Mouse (Mus musculus) C2C12 (cell line): ENCODE measurements around the gene Scgb1a1.

Experiments used
- CEBPB ChIP-seq: IDR thresholded peaks from one replicate; pipeline ENCODE4 v1.6.1; 2011; ENCODE audit warnings: low read depth, mild to moderate bottlenecking, control low read depth, moderate library complexity
- CTCF ChIP-seq: IDR thresholded peaks from one replicate; pipeline ENCODE4 v1.5.1; 2011; ENCODE audit not compliant: control insufficient read depth, insufficient read depth, insufficient read length
- MAX ChIP-seq: IDR thresholded peaks from one replicate; pipeline ENCODE4 v1.6.1; 2011; ENCODE audit warnings: mild to moderate bottlenecking, control low read depth
- MYOG ChIP-seq: IDR thresholded peaks from one replicate; pipeline ENCODE4 v1.6.1; 2011; ENCODE audit not compliant: control insufficient read depth, insufficient read length; ENCODE audit errors: extremely low read depth
- USF1 ChIP-seq: IDR thresholded peaks from one replicate; pipeline ENCODE4 v1.6.1; 2011; ENCODE audit warnings: low read depth, mild to moderate bottlenecking, control low read depth, moderate library complexity

DNA sequence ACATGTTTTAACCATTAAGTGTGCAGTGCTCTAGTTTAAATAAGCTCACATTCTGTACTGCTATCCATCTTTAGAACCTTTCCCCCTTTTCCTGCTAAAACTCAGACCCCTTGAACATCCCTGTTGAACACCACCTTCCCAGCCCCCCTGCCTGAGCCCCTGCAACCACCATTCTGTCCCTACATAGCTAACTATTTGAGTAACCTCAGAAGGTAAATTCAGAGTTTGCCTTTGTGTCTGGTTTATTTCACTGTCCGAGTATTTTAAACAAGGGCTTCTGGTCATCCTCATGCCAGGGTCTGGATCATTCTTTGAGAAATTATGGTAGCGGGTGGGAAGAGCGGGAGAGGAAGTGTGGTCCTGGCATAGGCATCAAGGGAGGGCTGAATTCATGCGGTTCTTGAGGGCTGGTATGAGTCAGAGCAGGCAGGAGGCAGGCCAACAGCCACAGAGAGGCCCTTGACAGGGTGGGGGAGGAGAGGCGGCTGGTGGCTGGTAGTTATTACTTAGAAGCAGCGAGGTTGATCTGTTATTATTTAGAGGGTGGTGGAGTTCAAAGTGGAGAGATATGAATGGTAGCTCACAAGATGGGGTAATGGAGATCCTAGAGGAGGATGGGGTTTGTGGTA is 34.8 kb downstream of the Scgb1a1 start:
- TF ChIP-seq CTCF, result no peak
- TF ChIP-seq MYOG, result no peak
- no peak for TF ChIP-seq USF1
- TF ChIP-seq CEBPB, result no peak
- TF ChIP-seq MAX, result peak; percentile 68
